Mouse (Mus musculus) lung, postnatal 0 days (tissue): ENCODE measurements around the gene Nck1. TPM values are rescaled to one million over a fixed set of nuclear protein-coding genes. Genes with fewer than 3 reads are reported as not detected.

Experiments used
- ATAC-seq: fragments of 200-750 bp; cut with Nextera tagmentation; 2 replicates; pipeline ENCODE4 v1.8.0; 2017; ENCODE audit warnings: moderate library complexity
- DNase-seq: peaks from one replicate; pipeline ENCODE4 v3.0.0-alpha.2; 2016; ENCODE audit warnings: low spot score
- H3K27ac ChIP-seq: fragments of 300-500 bp; sonication (generic); 2 replicates; pipeline ENCODE4 v1.5.1; 2014; ENCODE audit warnings: antibody characterized with exemption, mild to moderate bottlenecking, low read length, mixed read lengths
- H3K27me3 ChIP-seq: fragments of 300-500 bp; sonication (generic); replicated peaks from 2 replicates; pipeline ENCODE4 v1.6.1; 2014; ENCODE audit warnings: low read length, mixed read lengths; ENCODE audit not compliant: insufficient read depth
- H3K36me3 ChIP-seq: fragments of 300-500 bp; sonication (generic); 2 replicates; pipeline ENCODE4 v1.6.1; 2014; ENCODE audit warnings: low read length, mixed read lengths; ENCODE audit not compliant: insufficient read depth
- H3K4me1 ChIP-seq: fragments of 300-500 bp; sonication (generic); 2 replicates; pipeline ENCODE4 v1.6.1; 2014; ENCODE audit warnings: antibody characterized with exemption, low read depth, low read length, mixed read lengths; ENCODE audit not compliant: insufficient read depth
- H3K4me2 ChIP-seq: fragments of 300-500 bp; sonication (generic); replicated peaks from 2 replicates; pipeline ENCODE4 v1.6.1; 2014; ENCODE audit warnings: low read depth, mild to moderate bottlenecking, low read length, moderate library complexity, mixed read lengths
- H3K4me3 ChIP-seq: fragments of 300-500 bp; sonication (generic); 2 replicates; pipeline ENCODE4 v1.5.1; 2014; ENCODE audit warnings: low read depth, low read length
- H3K9ac ChIP-seq: fragments of 300-500 bp; sonication (generic); replicated peaks from 2 replicates; pipeline ENCODE4 v1.6.1; 2014; ENCODE audit warnings: low read depth, mild to moderate bottlenecking
- H3K9me3 ChIP-seq: fragments of 300-500 bp; sonication (generic); 2 replicates; pipeline ENCODE4 v1.6.1; 2016; ENCODE audit warnings: low read length, mixed read lengths
- CTCF ChIP-seq: IDR thresholded peaks from 2 replicates; pipeline ENCODE4 v1.5.1; 2016; ENCODE audit warnings: antibody characterized with exemption, mild to moderate bottlenecking
- EP300 ChIP-seq: IDR thresholded peaks from 2 replicates; pipeline ENCODE4 v1.6.1; 2016; ENCODE audit warnings: antibody characterized with exemption, mild to moderate bottlenecking, control low read depth
- WGBS: fragments of 180-500 bp; shearing (Covaris S2); extraction: QIAGEN DNeasy Blood & Tissue Kit; methylation state at CpG from one replicate; pipeline ENCODE4 v1.1.7; 2014; 5-methylcytosine and 5-hydroxymethylcytosine counted together
- polyA plus RNA-seq: library from polyadenylated mRNA; unstranded; fragments of >200 nt; fragmentation: Nextera tagmentation; extraction: Ambion mirVana; gene quantifications from 2 replicates; pipeline ENCODE4 v1.2.1, GENCODE M21; 2015

The Nck1 gene
- polyA plus RNA-seq, 1 experiment from 2014 or later: 77.9 TPM

DNA sequence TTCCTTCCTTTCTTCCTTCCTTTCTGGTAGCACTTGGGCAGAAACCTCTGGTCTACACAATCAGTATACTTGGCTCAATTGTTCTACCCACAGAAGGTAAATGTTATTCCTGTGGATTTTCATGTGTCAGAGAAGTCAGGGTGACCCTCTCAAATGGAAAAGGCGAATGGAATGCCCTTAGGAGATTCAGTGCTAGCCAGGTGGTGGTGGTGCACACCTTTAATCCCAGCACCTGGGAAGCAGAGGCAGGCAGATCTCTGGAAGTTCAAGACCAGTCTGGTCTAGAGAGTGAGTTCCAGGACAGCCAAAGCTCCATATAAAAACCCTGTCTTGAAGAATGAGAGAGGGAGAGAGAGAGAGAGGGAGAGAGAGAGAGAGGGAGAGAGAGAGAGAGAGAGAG is 75.7 kb downstream of the Nck1 start:
- no peak overlapping the region for H3K9ac ChIP-seq
- peaks cover 8% of the 10 kb centered on the region; the same call in 1 of the 2 replicates for H3K4me1 ChIP-seq
- H3K27me3 ChIP-seq: no peaks in the 10 kb centered on the region
- H3K4me2 ChIP-seq: no peak overlapping the region
- H3K4me3 ChIP-seq: no peak overlapping the region
- no peak for ATAC-seq
- no peak overlapping the region for H3K27ac ChIP-seq
- H3K9me3 ChIP-seq: no peaks in the 10 kb centered on the region
- WGBS: 72% methylated on average over 1 of the region's 1 CpGs
- no peaks in the 10 kb centered on the region for H3K36me3 ChIP-seq
- DNase-seq: no peak
- no peak for TF ChIP-seq EP300
- no peak for TF ChIP-seq CTCF

GRCm38 (mm10) chr9:100469681-100470080 is 76.3 kb downstream of the Nck1 start:
- Histone ChIP-seq H3K4me1 (peaks cover 8% of the 10 kb centered on the region; the same call in 1 of the 2 replicates), H3K36me3 (no peaks in the 10 kb centered on the region), H3K4me2 (no peak overlapping the region), H3K27ac (no peak overlapping the region), H3K9ac (no peak overlapping the region), H3K27me3 (no peaks in the 10 kb centered on the region), H3K9me3 (no peaks in the 10 kb centered on the region), H3K4me3 (no peak overlapping the region)
- TF ChIP-seq CTCF (no peak), EP300 (no peak)
- WGBS: 81% methylated on average over 3 of the region's 3 CpGs
- ATAC-seq: no peak
- no peak for DNase-seq

GRCm38 (mm10) chr9:100468151-100468550 is 77.8 kb downstream of the Nck1 start:
- no peak overlapping the region for H3K4me3 ChIP-seq
- no peak overlapping the region for H3K27ac ChIP-seq
- no peak overlapping the region for H3K4me2 ChIP-seq
- DNase-seq (no peak), ATAC-seq (no peak)
- no peaks in the 10 kb centered on the region for H3K9me3 ChIP-seq
- H3K27me3 ChIP-seq: no peaks in the 10 kb centered on the region
- H3K36me3 ChIP-seq: no peaks in the 10 kb centered on the region
- peaks cover 8% of the 10 kb centered on the region; the same call in 1 of the 2 replicates for H3K4me1 ChIP-seq
- no peak overlapping the region for H3K9ac ChIP-seq
- WGBS: 98% methylated on average over 8 of the region's 8 CpGs
- TF ChIP-seq EP300 (no peak), CTCF (no peak)

GRCm38 (mm10) chr9:100467653-100468052 is 78.3 kb downstream of the Nck1 start:
- Histone ChIP-seq H3K27ac (no peak overlapping the region), H3K27me3 (no peaks in the 10 kb centered on the region), H3K36me3 (no peaks in the 10 kb centered on the region), H3K4me3 (no peak overlapping the region), H3K9me3 (no peaks in the 10 kb centered on the region), H3K4me1 (peaks cover 8% of the 10 kb centered on the region; the same call in 1 of the 2 replicates), H3K9ac (no peak overlapping the region), H3K4me2 (no peak overlapping the region)
- DNase-seq (peak; percentile 63), ATAC-seq (peak; percentile 51)
- TF ChIP-seq EP300 (peak; percentile 59; the same call in 1 of the 2 replicates), CTCF (no peak)
- WGBS: 34% methylated on average over 7 of the region's 7 CpGs

DNA sequence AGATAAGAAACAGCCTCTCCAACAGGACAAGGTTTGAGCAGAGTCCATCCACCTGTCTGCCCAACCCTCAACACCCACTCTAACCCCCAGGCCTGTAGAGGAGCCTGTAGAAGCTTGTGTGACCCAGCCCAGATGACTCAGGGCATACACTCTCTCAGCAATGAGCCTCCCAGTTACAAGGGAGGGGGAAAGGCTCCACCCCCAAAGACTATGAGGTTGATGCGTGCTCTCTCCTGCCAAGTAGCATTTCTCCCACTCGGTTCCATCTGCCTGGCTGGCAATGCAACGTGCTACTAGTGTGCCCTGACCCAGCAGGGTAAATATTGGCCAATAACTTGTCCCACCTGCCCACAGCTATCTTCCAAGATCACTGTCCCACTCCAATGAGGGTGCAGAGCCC is 79.2 kb downstream of the Nck1 start:
- H3K4me1 ChIP-seq: peaks cover 8% of the 10 kb centered on the region; the same call in 1 of the 2 replicates
- no peak overlapping the region for H3K4me2 ChIP-seq
- no peaks in the 10 kb centered on the region for H3K9me3 ChIP-seq
- H3K4me3 ChIP-seq: no peak overlapping the region
- H3K36me3 ChIP-seq: no peaks in the 10 kb centered on the region
- H3K27me3 ChIP-seq: no peaks in the 10 kb centered on the region
- H3K27ac ChIP-seq: no peak overlapping the region
- TF ChIP-seq CTCF (no peak), EP300 (no peak)
- WGBS: 63% methylated on average over 3 of the region's 3 CpGs
- ATAC-seq: peak; percentile 57
- DNase-seq: peak; percentile 57
- H3K9ac ChIP-seq: no peak overlapping the region

- Histone ChIP-seq H3K9ac (no peak overlapping the region), H3K4me1 (peaks cover 8% of the 10 kb centered on the region; the same call in 1 of the 2 replicates), H3K36me3 (no peaks in the 10 kb centered on the region), H3K9me3 (no peaks in the 10 kb centered on the region), H3K27me3 (no peaks in the 10 kb centered on the region), H3K27ac (no peak overlapping the region), H3K4me3 (no peak overlapping the region), H3K4me2 (no peak overlapping the region)
- WGBS: 93% methylated on average over 9 of the region's 9 CpGs
- DNase-seq (no peak), ATAC-seq (no peak)
- TF ChIP-seq EP300 (no peak), CTCF (no peak)
These were observed 79.9 kb downstream of the Nck1 start for GRCm38 (mm10) chr9:100465988-100466387.

DNA sequence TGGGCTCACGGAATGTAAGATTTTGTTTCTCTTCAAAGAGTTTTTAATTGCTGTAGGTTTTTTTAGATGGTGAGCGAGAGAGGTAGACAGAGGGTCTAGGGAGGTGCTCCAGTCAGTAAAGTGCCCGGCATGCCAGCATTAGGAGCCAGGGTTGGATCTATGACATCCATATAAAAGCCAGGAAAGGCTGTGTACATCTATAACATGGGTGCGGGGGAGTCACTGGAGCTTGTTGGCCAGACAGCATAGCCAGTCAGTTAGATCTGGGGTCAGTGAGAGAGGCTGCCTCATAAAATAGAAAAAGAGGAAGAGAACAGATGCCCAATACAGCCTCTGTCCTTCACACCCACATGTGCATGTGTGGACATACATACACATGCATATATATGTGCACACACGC is 80.6 kb downstream of the Nck1 start:
- Histone ChIP-seq H3K9me3 (no peaks in the 10 kb centered on the region), H3K4me2 (no peak overlapping the region), H3K36me3 (no peaks in the 10 kb centered on the region), H3K27me3 (no peaks in the 10 kb centered on the region), H3K4me1 (peaks cover 8% of the 10 kb centered on the region; the same call in 1 of the 2 replicates), H3K9ac (no peak overlapping the region), H3K4me3 (no peak overlapping the region), H3K27ac (no peak overlapping the region)
- no peak for ATAC-seq
- TF ChIP-seq CTCF (no peak), EP300 (no peak)
- WGBS: 93% methylated on average over 5 of the region's 5 CpGs
- DNase-seq: no peak
